Mouse (Mus musculus) liver, embryonic 11.5 days (tissue): ENCODE measurements around the gene 6430548M08Rik. TPM values are rescaled to one million over a fixed set of nuclear protein-coding genes. Genes with fewer than 3 reads are reported as not detected.

Source experiments
- ATAC-seq: fragments of 200-750 bp; cut with Nextera tagmentation; replicated peaks from 2 replicates; pipeline ENCODE4 v1.8.0; 2017; ENCODE audit warnings: moderate number of reproducible peaks, mild to moderate bottlenecking, moderate TSS enrichment, moderate library complexity; ENCODE audit not compliant: low FRiP score
- DNase-seq: peaks from one replicate; pipeline ENCODE4 v3.0.0-alpha.2; 2017; ENCODE audit warnings: low spot score
- H3K27ac ChIP-seq: fragments of 300-500 bp; sonication (generic); 2 replicates; pipeline ENCODE4 v1.5.1; 2014; ENCODE audit warnings: mild to moderate bottlenecking, low read depth, low read length, control low read depth
- H3K27me3 ChIP-seq: fragments of 300-500 bp; sonication (generic); replicated peaks from 2 replicates; pipeline ENCODE4 v1.6.1; 2014; ENCODE audit warnings: low read length, mixed read lengths; ENCODE audit not compliant: control insufficient read depth, insufficient read depth
- H3K36me3 ChIP-seq: fragments of 300-500 bp; sonication (generic); 2 replicates; pipeline ENCODE4 v1.6.1; 2014; ENCODE audit warnings: mild to moderate bottlenecking, low read length, moderate library complexity, mixed read lengths; ENCODE audit not compliant: control insufficient read depth, insufficient read depth
- H3K4me1 ChIP-seq: fragments of 300-500 bp; sonication (generic); replicated peaks from 2 replicates; pipeline ENCODE4 v1.6.1; 2014; ENCODE audit warnings: low read length, mixed read lengths; ENCODE audit not compliant: control insufficient read depth, insufficient read depth
- H3K4me2 ChIP-seq: fragments of 300-500 bp; sonication (generic); 2 replicates; pipeline ENCODE4 v1.6.1; 2014; ENCODE audit warnings: mild to moderate bottlenecking, control low read depth, moderate library complexity
- H3K4me3 ChIP-seq: fragments of 300-500 bp; sonication (generic); 2 replicates; pipeline ENCODE4 v1.5.1; 2014; ENCODE audit warnings: low read depth, low read length, control low read depth
- H3K9ac ChIP-seq: fragments of 300-500 bp; sonication (generic); 2 replicates; pipeline ENCODE4 v1.6.1; 2014; ENCODE audit warnings: low read depth, low read length, control low read depth
- H3K9me3 ChIP-seq: fragments of 300-500 bp; sonication (generic); 2 replicates; pipeline ENCODE4 v1.6.1; 2016; ENCODE audit warnings: low read length, inconsistent platforms, mixed read lengths; ENCODE audit not compliant: control insufficient read depth
- WGBS: fragments of 180-500 bp; shearing (Covaris S2); extraction: QIAGEN DNeasy Blood & Tissue Kit; methylation state at CpG from one replicate; pipeline ENCODE4 v1.1.7; 2014; 5-methylcytosine and 5-hydroxymethylcytosine counted together
- polyA plus RNA-seq: library from polyadenylated mRNA; unstranded; fragments of >200 nt; fragmentation: Nextera tagmentation; extraction: Ambion mirVana; gene quantifications from 2 replicates; pipeline ENCODE4 v1.2.1, GENCODE M21; 2014

Gene 6430548M08Rik
- 2.1 TPM in 2 replicates for polyA plus RNA-seq

- Histone ChIP-seq H3K9me3 (no peaks in the 10 kb centered on the region), H3K36me3 (no peaks in the 10 kb centered on the region), H3K4me1 (peaks cover 19% of the 10 kb centered on the region), H3K4me2 (peak within 1 kb of the TSS; percentile 87), H3K9ac (peak within 1 kb of the TSS; percentile 69), H3K4me3 (peak within 1 kb of the TSS; percentile 70), H3K27me3 (peaks cover 42% of the 10 kb centered on the region), H3K27ac (peak within 1 kb of the TSS; percentile 35; the same call in 1 of the 2 replicates)
- DNase-seq = peak; percentile 100
- under 1% methylated on average over 54 of the region's 61 CpGs for WGBS
- ATAC-seq = peak; percentile 94
Measured at GRCm38 (mm10) chr8:120113758-120114255, at the start of gene 6430548M08Rik. Gene 6430548M08Rik (plus strand): TSS chr8:120114152.

- H3K4me3 ChIP-seq = no peak overlapping the region
- H3K36me3 ChIP-seq = no peaks in the 10 kb centered on the region
- 84% methylated on average over 8 of the region's 8 CpGs for WGBS
- no peak overlapping the region for H3K27ac ChIP-seq
- no peaks in the 10 kb centered on the region for H3K27me3 ChIP-seq
- H3K4me2 ChIP-seq = no peak overlapping the region
- DNase-seq (no peak), ATAC-seq (no peak)
- no peaks in the 10 kb centered on the region for H3K9me3 ChIP-seq
- H3K9ac ChIP-seq = no peak overlapping the region
- H3K4me1 ChIP-seq = no peaks in the 10 kb centered on the region
Measured at GRCm38 (mm10) chr8:120065611-120066010, 48.3 kb upstream of the 6430548M08Rik start.

- no peak overlapping the region for H3K4me2 ChIP-seq
- H3K9me3 ChIP-seq = no peaks in the 10 kb centered on the region
- no peak overlapping the region for H3K9ac ChIP-seq
- no peaks in the 10 kb centered on the region for H3K27me3 ChIP-seq
- H3K36me3 ChIP-seq = no peaks in the 10 kb centered on the region
- no peaks in the 10 kb centered on the region for H3K4me1 ChIP-seq
- H3K27ac ChIP-seq = no peak overlapping the region
- DNase-seq = no peak
- no peak for ATAC-seq
- 78% methylated on average over 4 of the region's 4 CpGs for WGBS
- H3K4me3 ChIP-seq = no peak overlapping the region
Measured at GRCm38 (mm10) chr8:120066226-120066625, 47.7 kb upstream of the 6430548M08Rik start.

- WGBS = 60% methylated on average over 19 of the region's 19 CpGs
- no peaks in the 10 kb centered on the region for H3K36me3 ChIP-seq
- ATAC-seq (no peak), DNase-seq (no peak)
- no peaks in the 10 kb centered on the region for H3K4me1 ChIP-seq
- H3K27ac ChIP-seq = no peak overlapping the region
- H3K4me3 ChIP-seq = no peak overlapping the region
- no peaks in the 10 kb centered on the region for H3K27me3 ChIP-seq
- no peak overlapping the region for H3K4me2 ChIP-seq
- H3K9me3 ChIP-seq = no peaks in the 10 kb centered on the region
- no peak overlapping the region for H3K9ac ChIP-seq
Measured at GRCm38 (mm10) chr8:120067936-120068668, 45.9 kb upstream of the 6430548M08Rik start.

- DNase-seq (peak; percentile 76), ATAC-seq (peak; percentile 47; the same call in 1 of the 2 replicates)
- no peak overlapping the region for H3K4me3 ChIP-seq
- H3K36me3 ChIP-seq = no peaks in the 10 kb centered on the region
- H3K4me1 ChIP-seq = no peaks in the 10 kb centered on the region
- H3K9me3 ChIP-seq = no peaks in the 10 kb centered on the region
- H3K27me3 ChIP-seq = 0 out of 2 replicates have a peak, but pooled peaks cover 5% of the 10 kb centered on the region
- H3K27ac ChIP-seq = no peak overlapping the region
- 26% methylated on average over 4 of the region's 4 CpGs for WGBS
- no peak overlapping the region for H3K4me2 ChIP-seq
- H3K9ac ChIP-seq = no peak overlapping the region
Measured at GRCm38 (mm10) chr8:120071684-120072083, 42.3 kb upstream of the 6430548M08Rik start.

GRCm38 (mm10) chr8:120072259-120072658 lies 41.7 kb upstream of the 6430548M08Rik start:
- H3K36me3 ChIP-seq = no peaks in the 10 kb centered on the region
- H3K9me3 ChIP-seq = no peaks in the 10 kb centered on the region
- no peak overlapping the region for H3K4me3 ChIP-seq
- no peak overlapping the region for H3K9ac ChIP-seq
- DNase-seq (no peak), ATAC-seq (no peak)
- 64% methylated on average over 9 of the region's 9 CpGs for WGBS
- 0 out of 2 replicates have a peak, but pooled peaks cover 5% of the 10 kb centered on the region for H3K27me3 ChIP-seq
- H3K4me1 ChIP-seq = no peaks in the 10 kb centered on the region
- no peak overlapping the region for H3K4me2 ChIP-seq
- H3K27ac ChIP-seq = no peak overlapping the region

- no peak overlapping the region for H3K4me3 ChIP-seq
- H3K27ac ChIP-seq = no peak overlapping the region
- H3K4me1 ChIP-seq = no peaks in the 10 kb centered on the region
- H3K27me3 ChIP-seq = 0 out of 2 replicates have a peak, but pooled peaks cover 5% of the 10 kb centered on the region
- DNase-seq = no peak
- ATAC-seq = no peak
- no peaks in the 10 kb centered on the region for H3K9me3 ChIP-seq
- H3K9ac ChIP-seq = no peak overlapping the region
- 79% methylated on average over 8 of the region's 8 CpGs for WGBS
- H3K4me2 ChIP-seq = no peak overlapping the region
- H3K36me3 ChIP-seq = no peaks in the 10 kb centered on the region
Measured at GRCm38 (mm10) chr8:120072827-120073226, 41.1 kb upstream of the 6430548M08Rik start.

GRCm38 (mm10) chr8:120074516-120074915 lies 39.4 kb upstream of the 6430548M08Rik start:
- 65% methylated on average over 6 of the region's 6 CpGs for WGBS
- no peaks in the 10 kb centered on the region for H3K36me3 ChIP-seq
- 0 out of 2 replicates have a peak, but pooled peaks cover 5% of the 10 kb centered on the region for H3K27me3 ChIP-seq
- H3K4me2 ChIP-seq = no peak overlapping the region
- DNase-seq = no peak
- ATAC-seq = no peak
- H3K27ac ChIP-seq = no peak overlapping the region
- no peak overlapping the region for H3K9ac ChIP-seq
- H3K4me3 ChIP-seq = no peak overlapping the region
- no peaks in the 10 kb centered on the region for H3K4me1 ChIP-seq
- no peaks in the 10 kb centered on the region for H3K9me3 ChIP-seq

- no peak overlapping the region for H3K4me3 ChIP-seq
- no peak for ATAC-seq
- 68% methylated on average over 6 of the region's 6 CpGs for WGBS
Measured at GRCm38 (mm10) chr8:120075347-120075746, 38.6 kb upstream of the 6430548M08Rik start.

More at GRCm38 (mm10) chr8:120075347-120075746, 38.6 kb upstream of the 6430548M08Rik start:
- no peak for DNase-seq
- H3K4me1 ChIP-seq = no peaks in the 10 kb centered on the region
- 0 out of 2 replicates have a peak, but pooled peaks cover 5% of the 10 kb centered on the region for H3K27me3 ChIP-seq
- no peaks in the 10 kb centered on the region for H3K9me3 ChIP-seq
- no peak overlapping the region for H3K27ac ChIP-seq
- H3K36me3 ChIP-seq = no peaks in the 10 kb centered on the region
- H3K9ac ChIP-seq = no peak overlapping the region
- no peak overlapping the region for H3K4me2 ChIP-seq
